Mouse (Mus musculus): ENCODE data around the gene Pex19. TPM values are rescaled to one million over a fixed set of nuclear protein-coding genes. Genes with fewer than 3 reads are reported as not detected.

The Pex19 gene
- total RNA-seq, 2 experiments from 2014 or later = 76.0 to 82.5 TPM

- DNase-seq = no peak
Measured at GRCm38 (mm10) chr1:172183915-172184314, 57.4 kb downstream of the Pex19 start.

Other genes starting within 250 kb of the Pex19 start
- not detected for gene Gm10521, start 231.1 kb upstream of the Pex19 start, total RNA-seq (2021)
- not detected for gene Slamf6, start 209.2 kb upstream of the Pex19 start, total RNA-seq (2021)
- gene Vangl2, start 98.3 kb upstream of the Pex19 start, total RNA-seq (2021) = under 1 TPM; 0.80 to 1.00 TPM
- not detected for gene Nhlh1, start 69.2 kb upstream of the Pex19 start, total RNA-seq (2021)
- gene Copa, start 44.2 kb upstream of the Pex19 start, total RNA-seq (2021) = 10 to 100 TPM; 70.6 to 79.4 TPM
- 10 to 100 TPM; 25.7 to 27.1 TPM for gene Ncstn, start 44.0 kb upstream of the Pex19 start, total RNA-seq (2021)
- 100 to 1,000 TPM; 131 to 159 TPM for gene Dcaf8, start 21.3 kb downstream of the Pex19 start, total RNA-seq (2021)
- 10 to 100 TPM; 32.6 to 33.3 TPM for gene Pea15a, start 80.0 kb downstream of the Pex19 start, total RNA-seq (2021)
- gene Casq1, start 93.1 kb downstream of the Pex19 start, total RNA-seq (2021) = 1,000 to 10,000 TPM; 5,450 to 5,866 TPM
- gene Atp1a4, start 131.7 kb downstream of the Pex19 start, total RNA-seq (2021) = under 1 TPM; 0.59 to 0.88 TPM
- gene Igsf8, start 134.9 kb downstream of the Pex19 start, total RNA-seq (2021) = 10 to 100 TPM in 1 of 2 experiments, 1 to 10 TPM in 1; 9.2 to 10.7 TPM
- 1,000 to 10,000 TPM; 1,026 to 1,397 TPM for gene Atp1a2, start 171.3 kb downstream of the Pex19 start, total RNA-seq (2021)
- not detected for gene Kcnj9, start 202.6 kb downstream of the Pex19 start, total RNA-seq (2021)
- under 1 TPM; 0.08 to 0.13 TPM for gene Kcnj10, start 214.5 kb downstream of the Pex19 start, total RNA-seq (2021)
- gene Pigm, start 249.8 kb downstream of the Pex19 start, total RNA-seq (2021) = 1 to 10 TPM; 3.4 to 3.6 TPM

Data from gastrocnemius, postnatal 25 days (tissue).